In genomic region chr9:67011483-67011882, GRCm38 (mm10) we compare ENCODE assay signal across 18 mouse cellular contexts. TPM values are rescaled to one million over a fixed set of nuclear protein-coding genes. Genes with fewer than 3 reads are reported as not detected.
DNase-seq lines count a peak whose midpoint lies in the region; ATAC-seq and TF ChIP-seq lines count a peak whose summit lies in the region.
"Had no signal": no experiment of that assay in that cellular context is flagged by ENCODE, and none has a peak within 500 bp of the region (broad histone marks: within the 10 kb centered on the region; RNA-seq: fewer than 3 reads in every experiment).

No protein-coding gene starts in this region.

- H3K9ac ChIP-seq in lung, embryonic 16.5 days (ENCODE audit: low read length), result no peak overlapping the region
- no peak overlapping the region for H3K9ac ChIP-seq in liver, embryonic 14.5 days (replicated peaks)
- no peak overlapping the region for H3K9ac ChIP-seq in midbrain, postnatal 0 days (replicated peaks; ENCODE audit: low read length, poor library complexity, severe bottlenecking)
- H3K9ac ChIP-seq: hindbrain, embryonic 12.5 days; liver, embryonic 15.5 days; midbrain, embryonic 12.5 days had no signal

- WGBS in lung, embryonic 16.5 days, result 36% methylated on average over 9 of the region's 9 CpGs
- WGBS in liver, embryonic 14.5 days (ENCODE audit: insufficient replicate concordance), result 54% methylated on average over 9 of the region's 9 CpGs
- 88% methylated on average over 9 of the region's 9 CpGs for WGBS in midbrain, postnatal 0 days

- H3K27ac ChIP-seq in lung, embryonic 16.5 days (ENCODE audit: low read length), result no peak overlapping the region
- H3K27ac ChIP-seq in liver, embryonic 14.5 days, result no peak overlapping the region
- H3K27ac ChIP-seq in midbrain, postnatal 0 days (ENCODE audit: low read depth, low read length), result no peak overlapping the region
- H3K27ac ChIP-seq: forebrain, embryonic 10.5 days; hindbrain, embryonic 12.5 days; midbrain, embryonic 12.5 days had no signal

- H3K27me3 ChIP-seq in lung, embryonic 16.5 days (ENCODE audit: control insufficient read depth, insufficient read depth, low read depth, low read length), result no peaks in the 10 kb centered on the region
- H3K27me3 ChIP-seq in liver, embryonic 14.5 days (ENCODE audit: control insufficient read depth, insufficient read depth, low read length), result no peaks in the 10 kb centered on the region
- H3K27me3 ChIP-seq in myocyte (ENCODE audit: control insufficient read depth, insufficient read depth, insufficient read length), result no peaks in the 10 kb centered on the region
- H3K27me3 ChIP-seq in midbrain, postnatal 0 days (ENCODE audit: insufficient read depth, low read length), result no peaks in the 10 kb centered on the region
- H3K27me3 ChIP-seq: hindbrain, embryonic 12.5 days; liver, embryonic 15.5 days; midbrain, embryonic 12.5 days had no signal

- H3ac ChIP-seq in myocyte (ENCODE audit: control insufficient read depth, insufficient read length), result no peak overlapping the region

- no peak for TF ChIP-seq CTCF in liver, embryonic 14.5 days (IDR thresholded peaks at IDR 0.05; ENCODE audit: low read depth)
- no peak for TF ChIP-seq CTCF in midbrain, postnatal 0 days (IDR thresholded peaks at IDR 0.05)

- intact Hi-C loops in left cerebral cortex, postnatal 25 days (cut with DNase I), result no loop called here

- peaks cover 28% of the 10 kb centered on the region for H3K4me1 ChIP-seq in lung, embryonic 16.5 days (replicated peaks; ENCODE audit: control insufficient read depth, insufficient read depth, low read length)
- peaks cover 28 to 43% of the 10 kb centered on the region in 2 experiments for H3K4me1 ChIP-seq in liver, embryonic 14.5 days (replicated peaks; ENCODE audit: control insufficient read depth in 2 of 2, insufficient read depth in 2 of 2, low read length in 1 of 2)
- H3K4me1 ChIP-seq in midbrain, postnatal 0 days (ENCODE audit: insufficient read depth, low read length), result no peaks in the 10 kb centered on the region
- H3K4me1 ChIP-seq: hindbrain, embryonic 12.5 days; midbrain, embryonic 12.5 days had no signal

- no peaks in the 10 kb centered on the region for H3K36me3 ChIP-seq in lung, embryonic 16.5 days (ENCODE audit: control insufficient read depth, insufficient read depth, low read length)
- no peaks in the 10 kb centered on the region for H3K36me3 ChIP-seq in liver, embryonic 14.5 days (replicated peaks; ENCODE audit: control insufficient read depth, insufficient read depth, low read depth)
- no peaks in the 10 kb centered on the region for H3K36me3 ChIP-seq in myocyte (ENCODE audit: control insufficient read depth, insufficient read depth)
- no peaks in the 10 kb centered on the region for H3K36me3 ChIP-seq in midbrain, postnatal 0 days (ENCODE audit: insufficient read depth, low read length)
- H3K36me3 ChIP-seq: forebrain, embryonic 10.5 days; hindbrain, embryonic 12.5 days; liver, embryonic 15.5 days; midbrain, embryonic 12.5 days had no signal

- H3K79me2 ChIP-seq in myocyte (ENCODE audit: control insufficient read depth, insufficient read depth), result no peaks in the 10 kb centered on the region

- no peak for DNase-seq in lung, postnatal 4 days
- DNase-seq in liver, embryonic 14.5 days (ENCODE audit: low read depth in 3 of 3, low spot score in 3 of 3), result no peak
- no peak for DNase-seq in left cerebral cortex, postnatal 25 days (ENCODE audit: low spot score in 2 of 2)
- DNase-seq in midbrain, postnatal 0 days (ENCODE audit: low spot score), result no peak
- no peak for DNase-seq in heart, adult 18-20 months
- DNase-seq: adrenal gland, postnatal 14 days; cerebellum, adult 9-10 months; gastrocnemius, postnatal 25 days; kidney, adult 8-10 months; kidney, postnatal 10 days; right cerebral cortex, postnatal 14 days had no signal

- H3K4me2 ChIP-seq in lung, embryonic 16.5 days (ENCODE audit: low read depth, low read length), result no peak overlapping the region
- no peak overlapping the region for H3K4me2 ChIP-seq in liver, embryonic 14.5 days (ENCODE audit: low read depth)
- H3K4me2 ChIP-seq in myocyte (ENCODE audit: low read depth), result no peak overlapping the region
- no peak overlapping the region for H3K4me2 ChIP-seq in midbrain, postnatal 0 days (ENCODE audit: low read depth, low read length, poor library complexity, severe bottlenecking)
- H3K4me2 ChIP-seq: hindbrain, embryonic 12.5 days; liver, embryonic 15.5 days; midbrain, embryonic 12.5 days had no signal

- ATAC-seq in lung, embryonic 16.5 days (ENCODE audit: low read depth), result peak; percentile 29; the same call in 1 of the 2 replicates
- 0 out of 2 replicates have a peak, but pooled peaks have one; percentile 23 for ATAC-seq in liver, embryonic 14.5 days (ENCODE audit: insufficient read depth)
- ATAC-seq in midbrain, postnatal 0 days (ENCODE audit: low FRiP score), result no peak
- ATAC-seq: forebrain, embryonic 16.5 days had no signal

- no peaks in the 10 kb centered on the region for H3K9me3 ChIP-seq in lung, embryonic 16.5 days (ENCODE audit: control insufficient read depth, low read length)
- no peaks in the 10 kb centered on the region for H3K9me3 ChIP-seq in liver, embryonic 14.5 days (ENCODE audit: control insufficient read depth, low read length)
- no peaks in the 10 kb centered on the region for H3K9me3 ChIP-seq in midbrain, postnatal 0 days (ENCODE audit: low read length)
- H3K9me3 ChIP-seq: forebrain, embryonic 10.5 days; hindbrain, embryonic 12.5 days; liver, embryonic 15.5 days; midbrain, embryonic 12.5 days had no signal

- TF ChIP-seq POLR2A in myocyte (IDR thresholded peaks at IDR 0.05; ENCODE audit: insufficient read length, low read depth), result no peak

- TF ChIP-seq EP300 in liver, embryonic 14.5 days (IDR thresholded peaks at IDR 0.05; ENCODE audit: low read depth), result no peak

- no peak overlapping the region for H3K4me3 ChIP-seq in lung, embryonic 16.5 days (ENCODE audit: low read length)
- H3K4me3 ChIP-seq in liver, embryonic 14.5 days (ENCODE audit: insufficient read depth in 1 of 2, low read depth in 2 of 2, low read length in 2 of 2), result no peak overlapping the region
- no peak overlapping the region for H3K4me3 ChIP-seq in myocyte
- no peak overlapping the region for H3K4me3 ChIP-seq in midbrain, postnatal 0 days (ENCODE audit: low read depth, low read length)
- H3K4me3 ChIP-seq: forebrain, embryonic 10.5 days; hindbrain, embryonic 12.5 days; liver, embryonic 15.5 days; midbrain, embryonic 12.5 days had no signal

TF ChIP-seq in myocyte, 11 proteins besides CTCF, POLR2A, EP300 and RAD21:
- TF ChIP-seq USF1 (IDR thresholded peaks at IDR 0.05; ENCODE audit: low read depth), result peak; percentile 22
- TF ChIP-seq CEBPB (IDR thresholded peaks at IDR 0.05; ENCODE audit: insufficient read depth, poor library complexity, severe bottlenecking), result no peak
- no peak for TF ChIP-seq E2F4 (IDR thresholded peaks at IDR 0.05; ENCODE audit: insufficient read depth)
- TF ChIP-seq MYOD1 (IDR thresholded peaks at IDR 0.05; ENCODE audit: control insufficient read depth in 1 of 3, insufficient read length in 2 of 3, low read depth in 2 of 3), result no peak

RNA-seq across cellular contexts. Expression of gene Lactb, which starts 36.2 kb away (rescaled TPM):
- polyA plus RNA-seq in lung, embryonic 16.5 days (2015; fragmentation: Nextera tagmentation; extraction: Ambion mirVana), result 6.0 and 7.0 TPM in 2 replicates
- 3.8 and 5.6 TPM in 2 replicates for polyA plus RNA-seq in liver, embryonic 14.5 days (2012; rRNA removed)
- 6.8 and 7.7 TPM in 2 replicates for polyA plus RNA-seq in liver, embryonic 14.5 days (2014; fragmentation: Nextera tagmentation; extraction: Ambion mirVana)
- 6.6 TPM for polyA plus RNA-seq in myocyte (2012; fragmentation: generic; extraction: Trizol)
- 10 to 100 TPM; 18.7 to 20.5 TPM for total RNA-seq in left cerebral cortex, postnatal 25 days (2021)
- 18.6 and 18.8 TPM in 2 replicates for total RNA-seq in midbrain, postnatal 0 days (2014; rRNA removed)
- polyA plus RNA-seq in midbrain, postnatal 0 days (2015; fragmentation: Nextera tagmentation; extraction: Ambion mirVana), result 9.6 and 12.9 TPM in 2 replicates
- 10 to 100 TPM; 23.2 to 24.4 TPM for total RNA-seq in heart, adult 18-20 months (2021)

RNA-seq across cellular contexts. Expression of gene Tpm1, which starts 37.7 kb away (rescaled TPM):
- 758 and 782 TPM in 2 replicates for polyA plus RNA-seq in lung, embryonic 16.5 days (2015; fragmentation: Nextera tagmentation; extraction: Ambion mirVana)
- 49.2 and 87.4 TPM in 2 replicates for polyA plus RNA-seq in liver, embryonic 14.5 days (2012; rRNA removed)
- 113 and 116 TPM in 2 replicates for polyA plus RNA-seq in liver, embryonic 14.5 days (2014; fragmentation: Nextera tagmentation; extraction: Ambion mirVana)
- polyA plus RNA-seq in myocyte (2012; fragmentation: generic; extraction: Trizol), result 1,921 TPM
- total RNA-seq in left cerebral cortex, postnatal 25 days (2021), result 100 to 1,000 TPM; 228 to 236 TPM
- 124 and 147 TPM in 2 replicates for total RNA-seq in midbrain, postnatal 0 days (2014; rRNA removed)
- polyA plus RNA-seq in midbrain, postnatal 0 days (2015; fragmentation: Nextera tagmentation; extraction: Ambion mirVana), result 162 and 177 TPM in 2 replicates
- over 10,000 TPM in 1 of 2 experiments, 1,000 to 10,000 TPM in 1; 9,705 to 11,464 TPM for total RNA-seq in heart, adult 18-20 months (2021)
